Mouse (Mus musculus): ENCODE measurements around the gene Pomgnt1. TPM values are rescaled to one million over a fixed set of nuclear protein-coding genes. Genes with fewer than 3 reads are reported as not detected.
A peak's percentile ranks its signal among the peaks of the same experiment; 100 is the strongest.

The Pomgnt1 gene
- polyA plus RNA-seq, 1 experiment from 2014 or later: 65.2 TPM

GRCm38 (mm10) chr4:116175136-116175535 lies 51.5 kb downstream of the Pomgnt1 start:
- H3K4me3 ChIP-seq (replicated peaks): no peak overlapping the region
- H3K4me2 ChIP-seq (replicated peaks): no peak overlapping the region
- no peaks in the 10 kb centered on the region for H3K9me3 ChIP-seq (replicated peaks)
- no peaks in the 10 kb centered on the region for H3K36me3 ChIP-seq
- no peak overlapping the region for H3K27ac ChIP-seq (replicated peaks)
- peaks cover 30% of the 10 kb centered on the region for H3K4me1 ChIP-seq
- no peak overlapping the region for H3K9ac ChIP-seq
- ATAC-seq (ENCODE audit: insufficient number of reproducible peaks, low FRiP score, low TSS enrichment, low read depth): no peak
- H3K27me3 ChIP-seq: no peaks in the 10 kb centered on the region

- peaks cover 30% of the 10 kb centered on the region for H3K4me1 ChIP-seq
- no peaks in the 10 kb centered on the region for H3K36me3 ChIP-seq
- no peak; the same call in 1 of the 2 replicates for ATAC-seq (ENCODE audit: insufficient number of reproducible peaks, low FRiP score, low TSS enrichment, low read depth)
- H3K4me3 ChIP-seq (replicated peaks): no peak overlapping the region
- peak overlapping the region; percentile 79 for H3K27ac ChIP-seq (replicated peaks)
- peak overlapping the region; percentile 46 for H3K4me2 ChIP-seq (replicated peaks)
- no peaks in the 10 kb centered on the region for H3K27me3 ChIP-seq
- 53% methylated on average over 7 of the region's 7 CpGs for WGBS
- no peak overlapping the region for H3K9ac ChIP-seq
- H3K9me3 ChIP-seq (replicated peaks): no peaks in the 10 kb centered on the region
Observed at GRCm38 (mm10) chr4:116175711-116176542, 52.3 kb downstream of the Pomgnt1 start.

GRCm38 (mm10) chr4:116176543-116176988 lies 52.9 kb downstream of the Pomgnt1 start:
- 12% methylated on average over 10 of the region's 10 CpGs for WGBS
- Histone ChIP-seq H3K4me3 (replicated peaks) (peak overlapping the region; percentile 11), H3K4me1 (peaks cover 34% of the 10 kb centered on the region), H3K9ac (no peak overlapping the region), H3K36me3 (no peaks in the 10 kb centered on the region), H3K9me3 (replicated peaks) (no peaks in the 10 kb centered on the region), H3K4me2 (replicated peaks) (peak overlapping the region; percentile 46), H3K27ac (replicated peaks) (peak overlapping the region; percentile 79), H3K27me3 (no peaks in the 10 kb centered on the region)
- ATAC-seq (ENCODE audit: insufficient number of reproducible peaks, low FRiP score, low TSS enrichment, low read depth): peak; percentile 90

- no peaks in the 10 kb centered on the region for H3K9me3 ChIP-seq (replicated peaks)
- H3K9ac ChIP-seq: no peak overlapping the region
- H3K4me2 ChIP-seq (replicated peaks): peak overlapping the region; percentile 46
- H3K4me1 ChIP-seq: peaks cover 34% of the 10 kb centered on the region
- peak overlapping the region; percentile 11; the same call in 1 of the 2 replicates for H3K4me3 ChIP-seq (replicated peaks)
- ATAC-seq (ENCODE audit: insufficient number of reproducible peaks, low FRiP score, low TSS enrichment, low read depth): no peak
- no peaks in the 10 kb centered on the region for H3K36me3 ChIP-seq
- 31% methylated on average over 5 of the region's 5 CpGs for WGBS
- H3K27ac ChIP-seq (replicated peaks): peak overlapping the region; percentile 79
- no peaks in the 10 kb centered on the region for H3K27me3 ChIP-seq
Observed at GRCm38 (mm10) chr4:116177140-116177539, 53.5 kb downstream of the Pomgnt1 start.

GRCm38 (mm10) chr4:116182079-116182478 lies 58.4 kb downstream of the Pomgnt1 start:
- H3K9ac ChIP-seq: no peak overlapping the region
- 41% methylated on average over 3 of the region's 3 CpGs for WGBS
- H3K4me2 ChIP-seq (replicated peaks): no peak overlapping the region
- no peaks in the 10 kb centered on the region for H3K27me3 ChIP-seq
- no peak for ATAC-seq (ENCODE audit: insufficient number of reproducible peaks, low FRiP score, low TSS enrichment, low read depth)
- H3K9me3 ChIP-seq (replicated peaks): no peaks in the 10 kb centered on the region
- no peak overlapping the region for H3K27ac ChIP-seq (replicated peaks)
- no peak overlapping the region for H3K4me3 ChIP-seq (replicated peaks)
- H3K36me3 ChIP-seq: no peaks in the 10 kb centered on the region
- peaks cover 19% of the 10 kb centered on the region for H3K4me1 ChIP-seq

GRCm38 (mm10) chr4:116182745-116183144 lies 59.1 kb downstream of the Pomgnt1 start:
- 0 out of 2 replicates have a peak overlapping the region, but pooled peaks have one; percentile 12 for H3K27ac ChIP-seq (replicated peaks)
- WGBS: 3% methylated on average over 12 of the region's 12 CpGs
- ATAC-seq (ENCODE audit: insufficient number of reproducible peaks, low FRiP score, low TSS enrichment, low read depth): no peak

GRCm38 (mm10) chr4:116185083-116185482 lies 61.4 kb downstream of the Pomgnt1 start:
- Histone ChIP-seq H3K9ac (no peak overlapping the region), H3K27ac (replicated peaks) (no peak overlapping the region), H3K4me3 (replicated peaks) (no peak overlapping the region), H3K27me3 (no peaks in the 10 kb centered on the region), H3K9me3 (replicated peaks) (no peaks in the 10 kb centered on the region), H3K36me3 (no peaks in the 10 kb centered on the region), H3K4me2 (replicated peaks) (no peak overlapping the region), H3K4me1 (0 out of 2 replicates have a peak, but pooled peaks cover 14% of the 10 kb centered on the region)
- WGBS: 86% methylated on average over 4 of the region's 4 CpGs
- no peak for ATAC-seq (ENCODE audit: insufficient number of reproducible peaks, low FRiP score, low TSS enrichment, low read depth)

More at GRCm38 (mm10) chr4:116182745-116183144, 59.1 kb downstream of the Pomgnt1 start:
- Histone ChIP-seq H3K4me1 (0 out of 2 replicates have a peak, but pooled peaks cover 14% of the 10 kb centered on the region), H3K4me2 (replicated peaks) (peak overlapping the region; percentile 41), H3K9me3 (replicated peaks) (no peaks in the 10 kb centered on the region), H3K36me3 (no peaks in the 10 kb centered on the region), H3K4me3 (replicated peaks) (peak overlapping the region; percentile 21; the same call in 1 of the 2 replicates), H3K27me3 (no peaks in the 10 kb centered on the region), H3K9ac (no peak overlapping the region)

GRCm38 (mm10) chr4:116192286-116192835 lies 68.7 kb downstream of the Pomgnt1 start:
- H3K27me3 ChIP-seq: no peaks in the 10 kb centered on the region
- no peak overlapping the region for H3K27ac ChIP-seq (replicated peaks)
- H3K4me2 ChIP-seq (replicated peaks): no peak overlapping the region
- no peaks in the 10 kb centered on the region for H3K4me1 ChIP-seq
- 32% methylated on average over 4 of the region's 4 CpGs for WGBS
- H3K4me3 ChIP-seq (replicated peaks): no peak overlapping the region
- no peak for ATAC-seq (ENCODE audit: insufficient number of reproducible peaks, low FRiP score, low TSS enrichment, low read depth)
- H3K36me3 ChIP-seq: no peaks in the 10 kb centered on the region
- no peaks in the 10 kb centered on the region for H3K9me3 ChIP-seq (replicated peaks)
- H3K9ac ChIP-seq: no peak overlapping the region

GRCm38 (mm10) chr4:116193583-116194383 lies 70.1 kb downstream of the Pomgnt1 start:
- H3K36me3 ChIP-seq: no peaks in the 10 kb centered on the region
- ATAC-seq (ENCODE audit: insufficient number of reproducible peaks, low FRiP score, low TSS enrichment, low read depth): no peak
- H3K4me3 ChIP-seq (replicated peaks): no peak overlapping the region
- H3K27ac ChIP-seq (replicated peaks): no peak overlapping the region
- H3K4me2 ChIP-seq (replicated peaks): no peak overlapping the region
- no peaks in the 10 kb centered on the region for H3K4me1 ChIP-seq
- H3K9me3 ChIP-seq (replicated peaks): no peaks in the 10 kb centered on the region
- H3K9ac ChIP-seq: no peak overlapping the region
- WGBS: 63% methylated on average over 9 of the region's 9 CpGs
- no peaks in the 10 kb centered on the region for H3K27me3 ChIP-seq

- 77% methylated on average over 2 of the region's 2 CpGs for WGBS
- Histone ChIP-seq H3K27ac (replicated peaks) (no peak overlapping the region), H3K4me3 (replicated peaks) (no peak overlapping the region), H3K9ac (no peak overlapping the region), H3K9me3 (replicated peaks) (no peaks in the 10 kb centered on the region), H3K4me1 (no peaks in the 10 kb centered on the region), H3K27me3 (no peaks in the 10 kb centered on the region), H3K4me2 (replicated peaks) (no peak overlapping the region), H3K36me3 (no peaks in the 10 kb centered on the region)
- no peak for ATAC-seq (ENCODE audit: insufficient number of reproducible peaks, low FRiP score, low TSS enrichment, low read depth)
Observed at GRCm38 (mm10) chr4:116198422-116198821, 74.8 kb downstream of the Pomgnt1 start.

- no peak overlapping the region for H3K9ac ChIP-seq
- no peaks in the 10 kb centered on the region for H3K4me1 ChIP-seq
- H3K4me3 ChIP-seq (replicated peaks): no peak overlapping the region
- H3K27me3 ChIP-seq: no peaks in the 10 kb centered on the region
- no peaks in the 10 kb centered on the region for H3K36me3 ChIP-seq
- H3K4me2 ChIP-seq (replicated peaks): no peak overlapping the region
- no peaks in the 10 kb centered on the region for H3K9me3 ChIP-seq (replicated peaks)
- no peak for ATAC-seq (ENCODE audit: insufficient number of reproducible peaks, low FRiP score, low TSS enrichment, low read depth)
- H3K27ac ChIP-seq (replicated peaks): no peak overlapping the region
- WGBS: 58% methylated on average over 3 of the region's 3 CpGs
Observed at GRCm38 (mm10) chr4:116204422-116204821, 80.8 kb downstream of the Pomgnt1 start.

Data from embryonic facial prominence, embryonic 15.5 days (tissue).